Mouse (Mus musculus): Measurements from ENCODE around the gene Kcng4.

DNA sequence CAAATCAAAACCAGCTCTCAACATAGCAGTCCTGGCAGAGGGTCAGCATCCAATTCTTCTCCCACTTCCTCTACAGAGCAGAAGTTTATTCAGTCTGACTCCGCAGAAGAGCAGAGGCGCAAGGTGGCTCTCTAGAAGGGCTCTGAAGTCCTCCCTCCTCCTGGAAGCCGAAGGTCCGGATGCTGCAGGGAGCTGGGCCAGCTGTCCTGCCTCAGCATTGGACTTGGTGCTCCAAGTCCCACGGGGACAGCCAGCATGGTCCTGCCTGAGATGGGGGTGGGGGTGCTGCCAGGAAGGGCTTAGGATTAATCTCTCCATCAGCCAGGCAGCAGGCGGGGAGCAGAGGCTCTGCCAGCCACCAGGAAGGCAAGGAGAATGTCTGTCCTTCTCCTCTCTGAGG is at the start of gene Kcng4:
- no peak for TF ChIP-seq CTCF (IDR thresholded peaks at IDR 0.05; ENCODE audit: insufficient read depth, low read depth, low read length)
- TF ChIP-seq POLR2A (IDR thresholded peaks at IDR 0.05; ENCODE audit: insufficient read depth, low read depth, low read length), result no peak
